Mouse (Mus musculus) monocyte, adult 2 months (primary cell): ENCODE data around the gene Gm19402.

ENCODE experiments used
- DNase-seq, 2 experiments: peaks; one replicate each; pipeline ENCODE4 v3.0.0; 2022; ENCODE audit warnings: low spot score in 2 of 2, low read depth in 1 of 2

The Gm19402 gene

DNA sequence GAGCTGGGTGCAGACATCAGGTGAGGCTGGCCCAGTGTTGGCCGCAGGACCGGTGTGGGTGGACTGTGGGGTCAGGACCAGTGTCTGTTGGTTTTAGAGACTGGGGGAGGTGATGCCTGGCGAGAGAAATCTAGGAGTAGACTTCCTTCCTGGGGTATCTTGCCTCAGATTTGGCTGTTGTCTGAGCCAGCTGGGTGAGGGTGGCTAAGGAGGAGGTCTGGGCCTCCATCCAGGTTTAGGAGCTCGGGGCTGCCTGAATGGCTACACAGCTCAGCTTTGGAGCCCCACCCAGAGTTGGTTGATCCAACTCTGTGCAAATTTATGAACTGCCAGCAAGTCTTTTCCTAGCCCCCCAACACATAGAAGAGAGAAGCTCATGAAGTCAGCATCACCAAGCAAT, 23.2 kb downstream of the Gm19402 start:
- DNase-seq: no peak

DNA sequence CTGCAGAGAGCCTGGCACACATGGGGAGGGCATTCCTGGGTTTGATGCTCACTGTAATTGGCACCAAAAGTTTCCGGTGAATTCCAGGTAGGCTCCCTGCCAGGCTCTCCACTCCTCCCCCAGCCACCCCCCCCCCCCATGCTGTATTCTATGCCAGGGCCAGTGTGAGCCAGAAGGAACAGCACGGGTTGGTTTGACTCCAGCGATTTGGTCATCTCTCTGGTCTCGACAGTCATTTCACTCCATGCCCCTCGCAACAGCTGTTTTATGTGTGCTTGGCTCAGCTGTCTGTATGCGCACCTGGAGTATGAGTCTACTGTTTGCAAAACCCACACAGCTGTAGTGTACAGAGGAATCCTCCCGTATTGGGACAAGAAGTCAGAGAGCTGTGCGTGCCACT, 24.2 kb downstream of the Gm19402 start:
- no peak for DNase-seq

DNA sequence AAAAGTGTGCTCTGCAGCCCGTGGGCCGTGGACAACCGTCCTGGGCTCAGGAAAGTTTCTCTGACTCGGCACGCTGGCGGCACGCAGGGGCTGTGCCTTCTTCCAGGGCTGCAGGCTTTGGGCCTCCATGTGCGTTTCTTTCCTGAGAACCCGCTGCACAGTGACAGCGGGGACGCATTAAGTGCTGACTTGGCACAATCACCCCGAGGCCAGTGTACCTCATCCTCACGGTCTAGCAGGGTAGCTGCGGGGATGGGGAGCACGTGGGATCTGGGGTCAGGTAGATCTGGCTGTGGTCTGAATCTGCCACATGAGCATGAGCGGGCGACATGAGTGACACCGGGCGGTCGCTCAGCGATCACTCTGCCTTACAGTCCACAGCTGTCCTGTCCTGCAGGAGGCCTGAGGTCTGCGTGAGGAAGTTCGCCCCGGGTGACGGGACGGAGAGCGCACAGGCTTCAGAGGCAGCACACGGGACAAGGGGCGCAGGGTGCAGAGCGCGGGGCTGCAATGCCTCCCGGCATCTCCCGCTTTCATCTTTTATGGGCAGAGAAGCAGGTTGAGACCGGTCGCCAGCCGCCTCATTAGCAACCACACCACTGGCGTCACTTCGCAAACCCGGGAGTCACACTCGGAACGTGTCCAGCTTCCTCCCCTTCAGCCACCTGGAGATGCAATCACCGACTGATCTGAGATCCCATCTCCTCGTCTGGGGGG, 26.4 kb downstream of the Gm19402 start:
- DNase-seq: no peak

DNA sequence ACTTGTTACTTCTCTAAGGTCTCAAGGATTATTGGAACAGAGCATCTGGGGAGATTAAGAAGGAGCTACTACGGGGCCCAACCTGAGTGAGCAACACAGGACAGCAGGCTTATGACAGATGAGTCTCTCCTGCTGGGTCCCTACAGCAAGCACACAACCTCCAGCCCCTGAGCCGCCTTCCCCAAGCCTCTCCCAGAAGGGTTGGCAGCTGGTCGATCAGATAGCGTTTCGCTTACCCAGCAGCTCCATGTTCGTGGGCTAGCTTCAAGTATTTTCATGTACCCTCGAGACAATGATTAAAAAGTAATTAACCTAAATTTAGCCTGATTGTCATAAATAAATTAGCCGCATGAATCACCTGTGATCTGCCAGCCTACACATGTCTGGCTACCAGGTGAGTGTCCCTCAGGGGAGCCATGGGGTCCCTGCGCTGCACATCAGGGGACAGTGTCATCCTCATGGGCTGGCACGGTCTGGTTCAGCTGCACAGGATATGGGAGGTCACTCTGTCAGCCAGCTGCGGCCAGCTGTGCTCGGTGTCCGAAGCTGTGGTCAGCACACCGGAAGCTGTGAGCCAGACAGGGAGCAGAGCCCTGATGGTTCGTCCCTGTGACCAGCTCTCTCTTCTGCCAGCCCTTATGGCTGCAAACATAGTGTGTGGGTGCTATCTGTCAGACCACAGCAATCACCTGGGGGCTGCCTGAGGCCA, 32.1 kb downstream of the Gm19402 start:
- no peak for DNase-seq

DNA sequence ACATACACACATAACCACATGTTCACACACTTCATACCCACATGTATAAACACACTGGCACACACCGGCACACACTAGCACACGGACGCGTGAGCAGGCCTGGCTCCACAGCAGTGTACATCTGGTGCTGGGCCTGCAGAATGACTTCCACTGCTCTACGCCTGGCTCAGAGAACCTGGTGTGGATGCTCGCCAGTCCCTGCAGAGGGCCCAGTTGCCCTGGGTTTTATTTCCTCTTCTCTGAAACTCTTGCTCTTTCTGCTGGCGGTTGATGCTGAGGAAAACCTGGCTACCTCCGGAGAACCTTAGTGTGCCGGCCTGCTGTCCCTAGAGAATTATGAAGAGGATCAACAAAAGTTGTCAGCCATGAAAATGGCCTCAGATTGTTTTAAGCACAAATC, 38.5 kb downstream of the Gm19402 start:
- DNase-seq: no peak

DNA sequence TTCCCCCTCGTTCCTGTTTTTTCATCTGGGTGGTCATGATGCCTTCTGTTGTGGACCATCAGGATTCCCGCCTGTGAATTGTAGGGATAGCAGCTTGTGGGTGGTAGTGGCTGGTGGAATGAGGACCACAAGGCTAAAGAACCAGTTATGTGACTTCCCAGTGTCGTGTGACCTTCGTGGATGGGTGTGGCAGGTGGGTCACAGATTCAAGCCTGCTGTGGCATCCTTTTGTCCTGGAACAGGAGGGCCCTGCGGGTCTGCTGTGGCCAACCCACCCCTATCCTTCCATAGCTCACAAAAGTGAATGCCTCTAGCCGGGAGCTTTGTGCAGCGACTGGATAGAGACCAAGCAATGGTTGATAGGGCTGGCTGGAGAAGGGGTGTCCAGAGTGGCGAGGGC, 42.7 kb downstream of the Gm19402 start:
- no peak for DNase-seq

DNA sequence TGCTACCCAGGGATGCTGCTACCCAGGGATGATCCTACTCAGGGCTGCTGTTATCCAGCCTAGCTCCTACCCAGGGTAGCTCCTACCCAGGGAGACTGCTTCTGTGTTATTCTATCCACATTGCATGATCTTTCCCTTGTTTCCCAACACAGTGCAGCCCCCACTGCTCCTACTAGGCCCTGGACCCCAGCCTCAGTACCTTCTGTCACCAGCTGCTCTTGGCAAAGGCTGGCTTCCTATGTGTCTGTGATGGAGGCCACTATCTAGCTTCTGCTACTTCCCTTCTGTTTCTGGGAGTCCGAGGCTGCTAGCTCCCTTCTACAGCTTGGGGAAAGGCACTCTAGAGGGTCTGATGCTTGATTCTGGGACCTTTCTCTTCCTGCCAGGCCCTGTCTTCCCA, 43.1 kb downstream of the Gm19402 start:
- no peak for DNase-seq

DNA sequence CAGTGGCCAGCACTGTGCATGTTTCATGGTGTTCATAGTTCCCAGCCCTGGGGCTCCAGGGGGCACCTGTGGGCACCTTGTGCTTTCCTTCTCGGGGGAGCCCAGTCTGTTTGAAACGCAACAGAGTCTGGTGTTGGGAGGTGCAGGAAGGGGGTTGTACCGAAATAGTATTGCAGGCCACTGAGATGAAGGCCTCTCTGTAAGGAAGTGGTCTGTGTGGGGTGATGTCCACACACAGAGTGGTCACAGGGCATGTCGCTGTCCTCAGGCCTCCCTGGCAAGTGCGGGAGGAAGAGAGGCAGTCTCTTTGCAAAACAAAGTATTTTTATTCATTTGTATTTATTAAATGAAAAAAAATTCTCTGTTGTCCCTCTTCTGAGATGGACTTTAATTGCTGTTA, 45.0 kb downstream of the Gm19402 start:
- DNase-seq: no peak

DNA sequence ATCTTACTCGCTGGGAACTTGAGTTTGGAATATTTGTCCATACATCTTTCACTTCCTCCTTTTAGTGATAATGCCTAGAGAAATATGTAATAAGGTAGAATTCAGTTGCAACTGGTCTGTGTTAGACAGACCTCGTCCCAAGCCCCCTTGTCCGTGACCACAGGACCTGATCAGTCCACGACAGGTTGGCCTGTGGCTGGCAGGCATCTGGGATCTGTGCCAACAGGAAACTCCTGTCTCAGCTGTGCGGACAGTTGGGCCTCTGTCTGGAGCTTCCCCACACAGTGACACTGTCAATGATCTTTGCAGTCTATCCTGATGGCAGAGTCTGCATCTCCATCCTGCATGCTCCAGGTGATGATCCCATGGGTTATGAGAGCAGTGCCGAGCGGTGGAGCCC, 47.4 kb downstream of the Gm19402 start:
- no peak for DNase-seq
